In genomic region chr7:97345229-97345871, GRCm38 (mm10) we compare ENCODE assay signal across 8 mouse cellular contexts. TPM values are rescaled to one million over a fixed set of nuclear protein-coding genes. Genes with fewer than 3 reads are reported as not detected.
DNase-seq lines count a peak whose midpoint lies in the region; ATAC-seq and TF ChIP-seq lines count a peak whose summit lies in the region.

No protein-coding gene starts in this region.

- 60% methylated on average over 10 of the region's 10 CpGs for WGBS in embryonic facial prominence, embryonic 14.5 days
- WGBS in embryonic facial prominence, embryonic 10.5 days: 69% methylated on average over 10 of the region's 10 CpGs

- no peak overlapping the region for H3K27ac ChIP-seq in embryonic facial prominence, embryonic 14.5 days (replicated peaks; ENCODE audit: low read depth, low read length)
- no peak overlapping the region for H3K27ac ChIP-seq in embryonic facial prominence, embryonic 10.5 days (replicated peaks)
- peak overlapping the region; percentile 75 for H3K27ac ChIP-seq in layer of hippocampus, adult 2 months

- no peak overlapping the region for H3K4me2 ChIP-seq in embryonic facial prominence, embryonic 14.5 days (ENCODE audit: low read depth, low read length)

- peak; percentile 60 for ATAC-seq in embryonic facial prominence, embryonic 14.5 days (ENCODE audit: low read depth)

- H3K4me1 ChIP-seq in embryonic facial prominence, embryonic 14.5 days (ENCODE audit: control insufficient read depth, insufficient read depth, low read length): peaks cover 9% of the 10 kb centered on the region
- peaks cover 9% of the 10 kb centered on the region for H3K4me1 ChIP-seq in embryonic facial prominence, embryonic 10.5 days

- H3K27me3 ChIP-seq in embryonic facial prominence, embryonic 14.5 days (replicated peaks; ENCODE audit: control insufficient read depth, insufficient read depth, low read length): no peaks in the 10 kb centered on the region
- no peaks in the 10 kb centered on the region for H3K27me3 ChIP-seq in embryonic facial prominence, embryonic 10.5 days (replicated peaks; ENCODE audit: low read depth, poor library complexity, severe bottlenecking)

- DNase-seq in embryonic facial prominence, embryonic 14.5 days (ENCODE audit: low spot score): peak; percentile 55
- DNase-seq in embryonic facial prominence, embryonic 10.5 days (ENCODE audit: low spot score): no peak
- DNase-seq in brain, embryonic 14.5 days (ENCODE audit: low read depth): peak; percentile 92
- DNase-seq in frontal cortex, postnatal 10 days (ENCODE audit: low spot score in 2 of 2): peak; percentile 61 to 65
- DNase-seq in layer of hippocampus, adult 2 months (ENCODE audit: low spot score in 2 of 2): peak; percentile 76 to 87
- DNase-seq in right cerebral cortex, adult 18-20 months: peak; percentile 91
- no peak for DNase-seq in spleen, adult 18-20 months
- no peak for DNase-seq in adrenal gland, postnatal 4 days (ENCODE audit: low spot score in 2 of 2)

- H3K36me3 ChIP-seq in embryonic facial prominence, embryonic 14.5 days (ENCODE audit: control insufficient read depth, insufficient read depth, low read length): no peaks in the 10 kb centered on the region
- H3K36me3 ChIP-seq in embryonic facial prominence, embryonic 10.5 days (replicated peaks): no peaks in the 10 kb centered on the region

- H3K9ac ChIP-seq in embryonic facial prominence, embryonic 14.5 days (ENCODE audit: low read depth, low read length): no peak overlapping the region

- no peak for TF ChIP-seq POLR2A in brain, embryonic 14.5 days (IDR thresholded peaks at IDR 0.05; ENCODE audit: borderline replicate concordance, extremely low read depth, insufficient read depth, insufficient read length, poor library complexity, severe bottlenecking)

- no peak for TF ChIP-seq CTCF in brain, embryonic 14.5 days (IDR thresholded peaks at IDR 0.05; ENCODE audit: borderline replicate concordance, extremely low read depth, insufficient read depth, insufficient read length)
- no peak for TF ChIP-seq CTCF in layer of hippocampus, adult 2 months (conservative IDR thresholded peaks at IDR 0.05)

- H3K9me3 ChIP-seq in embryonic facial prominence, embryonic 14.5 days (ENCODE audit: control insufficient read depth, low read length): no peaks in the 10 kb centered on the region
- H3K9me3 ChIP-seq in embryonic facial prominence, embryonic 10.5 days: no peaks in the 10 kb centered on the region

- H3K4me3 ChIP-seq in embryonic facial prominence, embryonic 14.5 days (ENCODE audit: low read depth, low read length): no peak overlapping the region
- H3K4me3 ChIP-seq in embryonic facial prominence, embryonic 10.5 days: no peak overlapping the region
- H3K4me3 ChIP-seq in layer of hippocampus, adult 2 months: no peak overlapping the region

RNA-seq across cellular contexts. Expression of gene Kctd21, which starts 13.2 kb away (rescaled TPM):
- polyA plus RNA-seq in embryonic facial prominence, embryonic 14.5 days (2014; fragmentation: Nextera tagmentation; extraction: Ambion mirVana): 5.3 and 5.5 TPM in 2 replicates
- polyA plus RNA-seq in embryonic facial prominence, embryonic 10.5 days (2016; fragmentation: Nextera tagmentation; extraction: Ambion mirVana): 4.0 and 4.6 TPM in 2 replicates
- 8.7 and 9.5 TPM in 2 replicates for polyA plus RNA-seq in brain, embryonic 14.5 days (2012; rRNA removed)
- 10 to 100 TPM; 13.2 to 14.5 TPM for total RNA-seq in layer of hippocampus, adult 2 months (2021)
- 1 to 10 TPM; 2.2 to 3.3 TPM for total RNA-seq in adrenal gland, postnatal 4 days (2021)

RNA-seq across cellular contexts. Expression of gene Usp35, which starts 13.5 kb away (rescaled TPM):
- 2.2 and 2.7 TPM in 2 replicates for polyA plus RNA-seq in embryonic facial prominence, embryonic 14.5 days (2014; fragmentation: Nextera tagmentation; extraction: Ambion mirVana)
- polyA plus RNA-seq in embryonic facial prominence, embryonic 10.5 days (2016; fragmentation: Nextera tagmentation; extraction: Ambion mirVana): 1.8 TPM in 2 replicates
- 12.5 and 13.0 TPM in 2 replicates for polyA plus RNA-seq in brain, embryonic 14.5 days (2012; rRNA removed)
- total RNA-seq in layer of hippocampus, adult 2 months (2021): 10 to 100 TPM; 14.3 to 14.6 TPM
- 1 to 10 TPM; 8.5 to 8.6 TPM for total RNA-seq in adrenal gland, postnatal 4 days (2021)

RNA-seq across cellular contexts. Expression of gene Alg8, which starts 26.1 kb away (rescaled TPM):
- polyA plus RNA-seq in embryonic facial prominence, embryonic 14.5 days (2014; fragmentation: Nextera tagmentation; extraction: Ambion mirVana): 30.7 TPM in 2 replicates
- 55.2 and 58.8 TPM in 2 replicates for polyA plus RNA-seq in embryonic facial prominence, embryonic 10.5 days (2016; fragmentation: Nextera tagmentation; extraction: Ambion mirVana)
- polyA plus RNA-seq in brain, embryonic 14.5 days (2012; rRNA removed): 19.7 and 28.8 TPM in 2 replicates
- 10 to 100 TPM; 10.1 to 10.2 TPM for total RNA-seq in layer of hippocampus, adult 2 months (2021)
- 10 to 100 TPM; 19.3 to 20.3 TPM for total RNA-seq in adrenal gland, postnatal 4 days (2021)

RNA-seq across cellular contexts. Expression of gene Ndufc2, which starts 54.5 kb away (rescaled TPM):
- 363 and 429 TPM in 2 replicates for polyA plus RNA-seq in embryonic facial prominence, embryonic 14.5 days (2014; fragmentation: Nextera tagmentation; extraction: Ambion mirVana)
- polyA plus RNA-seq in embryonic facial prominence, embryonic 10.5 days (2016; fragmentation: Nextera tagmentation; extraction: Ambion mirVana): 304 and 310 TPM in 2 replicates
- polyA plus RNA-seq in brain, embryonic 14.5 days (2012; rRNA removed): 236 and 348 TPM in 2 replicates
- total RNA-seq in layer of hippocampus, adult 2 months (2021): 100 to 1,000 TPM; 206 to 221 TPM
- total RNA-seq in adrenal gland, postnatal 4 days (2021): 100 to 1,000 TPM; 314 to 350 TPM

Comparison
In these comparisons a context has a peak if more than half of its experiments do, and no peak if none do; other contexts are left out.
1. DNase-seq: peak in embryonic facial prominence, embryonic 14.5 days (single experiment), brain, embryonic 14.5 days (single experiment), frontal cortex, postnatal 10 days (2 of 2), layer of hippocampus, adult 2 months (2 of 2) and right cerebral cortex, adult 18-20 months (single experiment); none in embryonic facial prominence, embryonic 10.5 days (single experiment), spleen, adult 18-20 months (0 of 2) and adrenal gland, postnatal 4 days (0 of 2).